Mouse (Mus musculus): ENCODE data around the gene Csad.

DNA sequence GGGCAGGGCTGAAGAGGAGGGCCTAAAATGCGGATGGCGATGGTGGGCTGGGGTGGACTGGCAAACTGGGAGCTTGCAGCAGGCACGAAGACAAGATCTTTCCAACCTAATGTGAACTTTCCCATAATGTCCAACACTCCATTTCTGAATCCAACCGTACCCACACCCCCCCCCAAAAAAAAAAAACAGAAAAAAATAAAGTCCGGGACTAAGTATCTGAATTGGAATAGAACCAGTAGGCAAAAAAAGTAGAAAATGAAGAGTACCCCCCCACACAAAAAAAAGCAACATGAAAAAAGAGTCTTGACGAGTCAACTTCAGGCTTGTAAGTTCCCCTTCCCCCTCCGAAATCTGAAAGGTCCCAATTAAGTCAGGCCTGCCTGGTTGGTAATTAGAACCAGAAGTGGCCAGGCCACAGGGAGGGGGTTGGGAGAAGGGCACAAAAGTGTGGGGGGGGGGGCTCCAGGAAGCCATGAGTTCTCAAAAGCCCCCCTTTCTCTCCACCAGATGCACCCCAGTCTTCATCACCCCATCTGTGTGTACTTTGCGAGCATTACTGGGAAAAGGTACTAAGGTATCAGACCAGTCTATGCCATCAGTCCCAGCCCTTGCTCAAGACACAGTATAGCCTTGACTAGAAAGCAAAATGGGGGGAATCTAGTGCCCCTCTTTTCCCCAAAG lies 43.7 kb upstream of the Csad start:
- TF ChIP-seq POLR2A (IDR thresholded peaks at IDR 0.05; ENCODE audit: borderline replicate concordance, control insufficient read depth, low read depth, low read length): no peak
- no peak for TF ChIP-seq CTCF (IDR thresholded peaks at IDR 0.05; ENCODE audit: control insufficient read depth, insufficient read depth, low read length)
